Mouse (Mus musculus) erythroblast, embryonic 14.5 days (primary cell): Measurements from ENCODE around the gene Spag6.

Source experiments
- GATA1 ChIP-seq: IDR thresholded peaks from 2 replicates; pipeline ENCODE4 v1.6.1; 2012; ENCODE audit warnings: low read length, inconsistent platforms, mixed read lengths
- TAL1 ChIP-seq: IDR thresholded peaks from 3 replicates; pipeline ENCODE4 v1.6.1; 2012; ENCODE audit warnings: low read length, inconsistent platforms, mixed read lengths

DNA sequence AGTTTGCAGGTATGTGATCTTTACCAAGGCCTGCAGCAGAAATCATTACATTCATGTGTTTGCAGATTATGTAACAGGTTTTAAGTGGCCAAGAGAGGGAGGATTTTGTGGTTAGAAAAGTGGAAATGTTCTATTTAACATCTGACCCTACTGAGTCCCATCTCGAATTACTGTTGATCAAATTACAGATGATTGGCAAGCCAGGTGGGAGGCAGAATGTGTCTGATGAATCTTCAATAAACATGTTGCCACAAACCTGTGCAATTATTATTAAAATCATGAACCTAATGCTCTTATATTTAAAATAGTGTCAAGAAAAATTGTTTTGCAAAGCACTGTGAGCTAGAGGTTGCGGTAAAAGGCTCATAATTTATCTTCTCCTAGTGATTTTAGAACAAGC lies 71.0 kb downstream of the Spag6 start:
- no peak for TF ChIP-seq GATA1
- TF ChIP-seq TAL1: no peak
